Mouse (Mus musculus) liver, embryonic 13.5 days (tissue): Measurements from ENCODE around the gene Senp1. TPM values are rescaled to one million over a fixed set of nuclear protein-coding genes. Genes with fewer than 3 reads are reported as not detected.

Experiments used
- ATAC-seq: fragments of 200-750 bp; cut with Nextera tagmentation; 2 replicates; pipeline ENCODE4 v1.8.0; 2017; ENCODE audit warnings: low read depth, mild to moderate bottlenecking, moderate number of reproducible peaks, moderate library complexity
- DNase-seq: peaks from one replicate; pipeline ENCODE4 v3.0.0; 2022
- H3K27ac ChIP-seq: fragments of 300-500 bp; sonication (generic); 2 replicates; pipeline ENCODE4 v1.5.1; 2015; ENCODE audit warnings: moderate library complexity, mild to moderate bottlenecking, inconsistent platforms
- H3K27me3 ChIP-seq: fragments of 300-500 bp; sonication (generic); 2 replicates; pipeline ENCODE4 v1.6.1; 2015; ENCODE audit warnings: mild to moderate bottlenecking, inconsistent platforms
- H3K36me3 ChIP-seq: fragments of 300-500 bp; sonication (generic); 2 replicates; pipeline ENCODE4 v1.6.1; 2015; ENCODE audit warnings: mild to moderate bottlenecking, inconsistent platforms
- H3K4me1 ChIP-seq: fragments of 300-500 bp; sonication (generic); replicated peaks from 2 replicates; pipeline ENCODE4 v1.6.1; 2015; ENCODE audit warnings: inconsistent platforms
- H3K4me2 ChIP-seq: fragments of 300-500 bp; sonication (generic); 2 replicates; pipeline ENCODE4 v1.6.1; 2015; ENCODE audit warnings: inconsistent platforms, mild to moderate bottlenecking, moderate library complexity
- H3K4me3 ChIP-seq: fragments of 300-500 bp; sonication (generic); replicated peaks from 2 replicates; pipeline ENCODE4 v1.5.1; 2015; ENCODE audit warnings: mild to moderate bottlenecking, inconsistent platforms
- H3K9ac ChIP-seq: fragments of 300-500 bp; sonication (generic); 2 replicates; pipeline ENCODE4 v1.6.1; 2015; ENCODE audit warnings: mild to moderate bottlenecking, inconsistent platforms
- H3K9me3 ChIP-seq: fragments of 300-500 bp; sonication (generic); replicated peaks from 2 replicates; pipeline ENCODE4 v1.6.1; 2016; ENCODE audit warnings: inconsistent platforms
- WGBS: fragments of 180-500 bp; shearing (Covaris S2); methylation state at CpG from one replicate; pipeline ENCODE4 v1.1.7; 2015; ENCODE audit not compliant: insufficient replicate concordance; 5-methylcytosine and 5-hydroxymethylcytosine counted together
- polyA plus RNA-seq: library from polyadenylated mRNA; unstranded; fragments of >200 nt; fragmentation: Nextera tagmentation; extraction: Ambion mirVana; gene quantifications from 2 replicates; pipeline ENCODE4 v1.2.1, GENCODE M21; 2015

Gene Senp1
- polyA plus RNA-seq, 1 experiment from 2014 or later: 17.1 TPM

DNA sequence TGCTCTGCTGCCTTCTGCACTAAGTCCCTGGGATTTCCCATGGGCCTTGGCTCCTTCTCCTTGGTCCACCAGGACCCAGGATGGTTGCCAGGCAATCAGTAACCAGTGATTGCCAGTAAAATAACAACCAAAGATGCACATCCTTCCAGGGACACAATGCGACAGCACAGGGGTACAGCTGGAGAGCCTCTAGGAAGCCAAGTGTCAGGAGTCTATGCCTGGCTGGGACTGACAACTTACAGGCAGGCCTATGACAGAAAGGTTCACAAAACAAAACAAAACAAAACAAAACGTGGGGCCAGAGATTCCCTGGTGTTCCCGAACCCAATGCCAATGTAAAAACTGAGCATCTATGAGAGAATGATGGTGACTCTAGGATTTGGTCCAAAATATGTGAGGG is 74.5 kb downstream of the Senp1 start:
- H3K27ac ChIP-seq: no peak overlapping the region
- ATAC-seq: no peak
- H3K36me3 ChIP-seq: no peaks in the 10 kb centered on the region
- no peak overlapping the region for H3K4me2 ChIP-seq
- H3K27me3 ChIP-seq: 0 out of 2 replicates have a peak, but pooled peaks cover 1% of the 10 kb centered on the region
- no peak overlapping the region for H3K9ac ChIP-seq
- no peaks in the 10 kb centered on the region for H3K4me1 ChIP-seq
- 57% methylated on average over 3 of the region's 3 CpGs for WGBS
- no peak overlapping the region for H3K4me3 ChIP-seq
- no peaks in the 10 kb centered on the region for H3K9me3 ChIP-seq
- no peak for DNase-seq

DNA sequence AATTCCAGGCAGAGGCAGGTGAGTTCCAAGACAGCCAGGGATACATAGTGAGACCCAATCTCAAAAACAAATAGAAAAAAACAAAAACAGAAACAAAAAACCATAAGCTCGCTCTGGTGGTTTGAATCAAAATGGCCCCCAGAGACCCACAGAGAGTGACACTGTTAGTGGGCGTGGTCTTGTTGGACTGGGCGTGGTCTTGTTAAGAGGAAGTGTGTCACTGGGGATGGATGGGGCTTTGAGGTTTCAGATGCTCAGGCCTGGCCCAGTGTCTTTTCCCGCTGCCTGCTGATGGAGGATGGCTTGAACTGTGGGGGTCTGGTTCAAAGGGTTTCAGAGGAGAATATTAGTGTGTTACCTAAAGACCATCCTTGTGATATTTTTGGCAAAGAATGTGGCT is 75.6 kb downstream of the Senp1 start:
- no peaks in the 10 kb centered on the region for H3K4me1 ChIP-seq
- H3K4me2 ChIP-seq: no peak overlapping the region
- no peaks in the 10 kb centered on the region for H3K27me3 ChIP-seq
- DNase-seq (no peak), ATAC-seq (no peak)
- no peak overlapping the region for H3K27ac ChIP-seq
- no peaks in the 10 kb centered on the region for H3K36me3 ChIP-seq
- no peak overlapping the region for H3K4me3 ChIP-seq
- 46% methylated on average over 4 of the region's 4 CpGs for WGBS
- no peaks in the 10 kb centered on the region for H3K9me3 ChIP-seq
- no peak overlapping the region for H3K9ac ChIP-seq

DNA sequence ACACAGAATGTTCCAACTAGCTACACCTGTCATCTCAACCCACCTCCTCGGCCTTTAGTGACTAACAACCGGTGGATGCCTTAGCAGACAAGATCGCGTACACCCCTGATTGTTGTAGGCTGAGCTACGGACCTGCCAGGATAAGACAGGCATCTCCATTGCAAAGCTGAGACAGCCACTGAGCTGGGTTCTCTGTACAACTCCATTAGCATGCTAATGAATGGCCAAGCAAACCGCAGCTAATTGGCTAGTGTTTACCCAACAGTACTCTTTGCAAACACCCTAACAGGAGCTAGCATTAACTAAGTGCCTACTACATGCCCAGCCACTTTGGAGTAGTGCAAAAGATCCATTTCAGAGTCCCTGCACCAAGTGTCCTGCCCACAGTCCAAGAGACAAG is 80.7 kb downstream of the Senp1 start:
- H3K27me3 ChIP-seq: peaks cover 38% of the 10 kb centered on the region
- ATAC-seq: no peak
- H3K9me3 ChIP-seq: no peaks in the 10 kb centered on the region
- H3K4me1 ChIP-seq: no peaks in the 10 kb centered on the region
- no peak overlapping the region for H3K27ac ChIP-seq
- H3K4me3 ChIP-seq: no peak overlapping the region
- no peak overlapping the region for H3K4me2 ChIP-seq
- no peak for DNase-seq
- no peak overlapping the region for H3K9ac ChIP-seq
- no peaks in the 10 kb centered on the region for H3K36me3 ChIP-seq
- 65% methylated on average over 6 of the region's 6 CpGs for WGBS

DNA sequence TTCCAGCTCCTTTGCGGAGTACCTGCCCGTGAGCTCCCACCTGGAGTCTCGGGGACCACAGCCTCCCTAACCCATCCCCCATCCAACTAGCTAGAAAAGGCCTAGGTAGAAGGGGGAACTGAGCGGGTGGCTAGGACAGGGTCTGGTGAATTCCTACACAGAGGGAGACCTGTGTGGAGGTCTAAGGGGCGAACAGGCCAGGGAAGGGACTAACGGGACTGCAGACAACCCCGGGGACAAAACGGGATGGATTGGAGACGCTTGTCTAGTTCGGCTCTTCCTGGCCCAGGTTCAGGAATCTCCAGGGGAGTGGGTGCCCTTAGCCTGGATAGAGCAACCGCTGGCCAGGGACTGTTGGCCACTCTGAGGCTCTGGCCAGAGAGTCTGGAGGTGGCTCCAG is 88.4 kb downstream of the Senp1 start:
- no peak overlapping the region for H3K4me3 ChIP-seq
- no peaks in the 10 kb centered on the region for H3K9me3 ChIP-seq
- WGBS: 7% methylated on average over 11 of the region's 11 CpGs
- H3K4me1 ChIP-seq: peaks cover 13% of the 10 kb centered on the region
- H3K27ac ChIP-seq: no peak overlapping the region
- no peak overlapping the region for H3K9ac ChIP-seq
- H3K4me2 ChIP-seq: no peak overlapping the region
- peaks cover 100% of the 10 kb centered on the region for H3K27me3 ChIP-seq
- DNase-seq: no peak
- H3K36me3 ChIP-seq: no peaks in the 10 kb centered on the region
- ATAC-seq: no peak

DNA sequence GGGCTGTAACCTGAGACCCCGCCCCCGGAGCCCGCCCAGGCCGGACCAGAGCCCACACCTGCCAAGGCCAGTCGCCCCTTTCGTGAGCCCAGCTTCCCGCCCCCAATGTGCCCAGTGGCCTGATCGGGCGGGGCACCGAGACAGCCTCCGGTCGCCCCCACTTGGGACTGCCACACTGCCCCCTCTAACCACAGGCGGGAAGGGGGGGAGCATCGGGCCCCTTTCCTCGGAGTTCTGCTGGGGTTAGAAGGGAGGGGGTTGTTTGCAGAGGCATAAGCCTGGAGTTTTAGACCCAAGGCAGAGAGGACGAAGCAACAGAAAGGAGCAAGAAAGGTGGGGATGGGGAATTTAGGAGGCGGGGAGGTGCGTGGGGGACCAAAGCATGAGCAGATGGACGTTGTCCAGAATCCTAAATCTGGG is 88.8 kb downstream of the Senp1 start:
- Histone ChIP-seq H3K27me3 (peaks cover 100% of the 10 kb centered on the region), H3K36me3 (no peaks in the 10 kb centered on the region)
- WGBS: 3% methylated on average over 19 of the region's 19 CpGs

DNA sequence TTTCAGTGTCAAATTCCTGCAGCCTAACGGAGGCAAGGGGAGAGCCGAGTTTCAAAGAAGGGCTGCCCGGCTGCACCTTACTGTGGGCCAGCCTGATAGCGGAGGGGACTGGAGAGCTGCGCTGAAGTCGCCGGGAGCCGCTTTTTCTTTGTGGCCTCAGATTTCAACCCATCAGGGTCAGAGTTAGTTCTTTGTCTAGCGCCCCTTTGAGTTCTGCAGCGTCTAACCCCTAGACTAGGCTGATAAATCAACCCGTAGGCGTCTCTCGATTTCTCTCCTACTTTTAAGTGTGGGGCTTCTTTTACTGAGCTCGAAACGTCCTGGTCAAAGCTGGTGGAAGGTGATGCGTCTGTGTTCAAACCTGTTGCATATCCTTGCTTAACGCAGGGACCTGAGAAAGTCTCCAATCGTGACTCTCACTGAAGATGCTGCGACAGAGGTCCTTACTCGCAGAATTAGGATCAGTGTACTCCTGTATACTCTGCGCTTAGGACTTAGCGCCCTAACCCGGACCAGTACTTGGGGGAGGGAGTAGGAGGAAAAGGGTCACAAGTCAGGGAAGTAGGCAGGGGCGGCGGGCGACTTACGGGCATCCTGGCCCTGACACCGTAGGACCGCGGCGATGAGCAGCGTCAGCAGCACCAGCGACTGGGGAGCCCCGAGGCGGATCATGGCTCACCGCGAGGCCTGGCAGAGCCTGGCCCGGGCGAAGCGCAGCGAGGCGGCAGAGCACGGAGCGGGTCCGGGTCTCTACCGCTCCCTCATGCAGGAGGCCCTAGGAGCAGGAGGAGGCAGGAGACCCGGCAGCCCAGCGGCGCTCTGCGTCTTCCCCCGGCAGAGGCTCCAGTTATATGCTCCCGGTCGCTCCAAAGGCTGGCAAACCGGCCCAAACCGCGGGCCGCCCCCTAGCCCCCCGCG is 89.5 kb downstream of the Senp1 start, which contains the start of gene Col2a1:
Gene Col2a1 (minus strand): TSS at position 874 of the 918 bp plus-strand sequence.
- H3K9ac ChIP-seq: no peak within 1 kb of the TSS
- peak within 1 kb of the TSS; percentile 42 for H3K4me2 ChIP-seq
- H3K27ac ChIP-seq: no peak within 1 kb of the TSS
- peaks cover 100% of the 10 kb centered on the region for H3K27me3 ChIP-seq
- peak within 1 kb of the TSS; percentile 23 for H3K4me3 ChIP-seq
- H3K4me1 ChIP-seq: peaks cover 13% of the 10 kb centered on the region
- H3K9me3 ChIP-seq: no peaks in the 10 kb centered on the region
- no peaks in the 10 kb centered on the region for H3K36me3 ChIP-seq
- DNase-seq: no peak
- WGBS: 2% methylated on average over 58 of the region's 59 CpGs
- ATAC-seq: no peak

More for the DNA sequence above, 88.8 kb downstream of the Senp1 start:
- H3K4me3 ChIP-seq: peak overlapping the region; percentile 23
- H3K9ac ChIP-seq: no peak overlapping the region
- DNase-seq (no peak), ATAC-seq (no peak)
- no peaks in the 10 kb centered on the region for H3K9me3 ChIP-seq
- H3K4me2 ChIP-seq: peak overlapping the region; percentile 42
- H3K4me1 ChIP-seq: peaks cover 13% of the 10 kb centered on the region
- no peak overlapping the region for H3K27ac ChIP-seq

DNA sequence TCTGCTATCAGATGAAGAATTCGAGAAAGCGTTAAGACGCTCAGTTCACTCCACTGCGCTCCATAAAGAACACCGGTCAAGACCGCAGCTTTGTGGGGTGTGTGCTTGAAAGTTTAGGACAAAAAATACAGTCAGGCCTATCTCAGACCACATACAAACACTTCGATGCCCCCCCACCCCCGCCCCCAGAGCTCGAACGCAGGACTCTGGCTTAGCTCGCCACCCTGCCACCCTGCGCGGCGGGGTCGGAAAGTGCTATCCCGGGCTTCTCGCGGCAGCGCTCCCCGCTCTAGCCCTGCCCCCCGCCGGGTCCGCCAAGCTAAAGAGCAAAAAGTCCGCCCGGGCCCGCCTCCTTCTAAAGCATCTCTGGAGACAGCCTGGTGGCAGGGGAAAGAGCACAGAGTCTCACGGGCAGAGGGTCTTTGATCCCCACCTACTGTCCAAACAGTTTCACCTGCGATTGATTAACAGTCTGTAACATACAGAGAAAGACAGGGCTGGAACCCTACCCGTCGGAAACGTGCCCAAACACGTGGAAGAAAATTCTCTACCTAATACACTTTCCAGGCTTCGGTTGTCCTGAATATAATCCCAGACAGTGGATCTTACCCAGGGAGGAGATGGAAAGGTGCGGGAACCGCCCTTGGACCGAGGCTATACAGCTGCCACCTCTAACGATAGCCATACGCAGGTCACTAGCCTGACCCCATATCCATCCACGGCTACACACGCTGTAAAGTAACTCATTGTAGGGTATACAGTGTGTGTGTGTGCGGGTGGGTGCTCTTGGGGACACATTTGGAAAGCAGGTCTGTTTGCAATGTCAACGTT is 90.3 kb downstream of the Senp1 start:
- Histone ChIP-seq H3K36me3 (no peaks in the 10 kb centered on the region), H3K27me3 (peaks cover 100% of the 10 kb centered on the region), H3K4me1 (peaks cover 13% of the 10 kb centered on the region), H3K27ac (no peak overlapping the region), H3K9me3 (no peaks in the 10 kb centered on the region), H3K9ac (no peak overlapping the region), H3K4me3 (no peak overlapping the region), H3K4me2 (peak overlapping the region; percentile 14; the same call in 1 of the 2 replicates)
- DNase-seq (no peak), ATAC-seq (no peak)
- WGBS: 3% methylated on average over 42 of the region's 42 CpGs

DNA sequence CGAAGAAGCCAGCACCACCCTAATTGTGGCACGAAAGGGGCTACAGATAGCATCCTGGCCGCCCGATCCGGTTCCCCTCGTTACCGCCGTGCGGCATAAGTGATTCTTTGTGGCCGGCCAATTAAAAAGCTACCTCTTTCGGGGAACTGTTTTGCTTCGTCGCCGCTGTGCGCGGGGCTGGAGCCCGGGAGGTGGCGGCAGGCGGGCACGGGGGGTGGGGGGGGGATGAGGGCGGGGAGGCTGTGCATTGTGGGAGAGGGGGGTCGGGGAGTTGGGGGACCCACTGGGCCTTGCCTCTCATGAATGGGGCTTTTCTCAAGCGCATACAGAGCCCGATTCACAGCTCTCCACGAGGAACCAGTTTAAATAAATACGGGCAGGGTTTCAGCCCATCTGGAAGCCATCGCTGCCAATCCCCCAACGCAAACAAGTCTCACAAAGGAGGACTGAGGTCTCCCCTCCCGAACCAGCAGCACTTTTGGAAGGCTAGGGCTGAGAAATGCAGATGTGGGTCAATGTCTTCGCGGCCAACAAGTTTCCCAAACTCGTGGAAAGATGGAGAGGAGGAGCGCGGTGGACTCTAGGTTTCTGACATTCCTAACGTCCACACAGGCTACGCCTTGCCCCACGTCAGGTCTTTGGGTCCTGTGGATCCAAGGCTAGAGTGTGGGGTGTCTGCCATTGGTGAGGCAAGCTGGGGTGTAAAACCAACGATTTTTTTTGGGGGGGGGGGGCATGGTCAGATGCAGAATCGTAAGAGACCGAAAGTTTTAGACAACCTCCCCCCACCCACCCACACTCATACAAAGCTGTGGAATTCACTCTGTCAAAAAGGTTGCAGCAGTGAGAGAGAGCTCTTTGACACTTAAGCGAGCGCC is 91.2 kb downstream of the Senp1 start:
- WGBS: 1% methylated on average over 42 of the region's 42 CpGs
- no peak for ATAC-seq

DNA sequence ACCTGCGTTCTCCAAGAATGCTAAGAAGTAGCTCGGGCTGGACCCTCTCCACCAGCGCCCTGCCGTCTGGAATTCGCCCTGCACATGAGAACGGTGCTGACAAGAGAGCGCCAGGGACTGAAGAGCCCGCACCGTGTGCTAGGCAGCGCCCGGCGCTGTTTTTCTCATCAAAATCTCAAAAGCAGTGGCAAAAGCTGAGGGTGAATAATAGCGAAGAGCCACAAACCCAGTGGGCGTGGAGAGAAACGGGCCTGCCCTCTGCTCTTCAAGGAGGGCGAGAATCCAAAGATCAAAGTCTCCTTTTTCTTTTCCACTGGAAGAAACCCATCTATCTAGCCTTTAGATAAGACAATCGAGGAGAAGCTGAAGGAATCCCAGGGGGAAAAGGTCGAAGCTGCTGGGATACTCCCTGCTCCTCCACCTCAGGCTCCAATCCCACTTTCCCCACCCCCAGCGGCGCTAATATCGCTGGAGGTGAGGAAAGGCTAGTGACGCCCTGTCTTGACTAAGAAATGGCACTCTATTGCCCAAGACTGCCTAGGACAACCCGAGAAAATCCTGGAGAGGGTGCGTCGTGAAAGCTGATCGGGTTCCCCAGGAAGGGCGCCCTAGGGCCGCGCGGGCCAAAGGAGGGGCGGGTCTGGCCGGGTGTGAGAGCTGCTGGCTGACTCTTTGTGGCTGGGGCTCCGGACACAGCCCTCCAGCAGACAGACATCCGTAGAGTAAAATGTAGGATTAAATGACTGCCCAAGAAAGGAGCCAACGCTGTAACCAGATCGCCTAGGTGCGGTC is 92.0 kb downstream of the Senp1 start:
- Histone ChIP-seq H3K27me3 (peaks cover 99% of the 10 kb centered on the region), H3K9ac (no peak overlapping the region), H3K9me3 (no peaks in the 10 kb centered on the region), H3K4me3 (peak overlapping the region; percentile 13; the same call in 1 of the 2 replicates), H3K4me1 (peaks cover 13% of the 10 kb centered on the region), H3K27ac (no peak overlapping the region), H3K4me2 (peak overlapping the region; percentile 5; the same call in 1 of the 2 replicates), H3K36me3 (no peaks in the 10 kb centered on the region)
- 2% methylated on average over 37 of the region's 37 CpGs for WGBS
- DNase-seq: no peak
- no peak for ATAC-seq

More for the DNA sequence above, 91.2 kb downstream of the Senp1 start:
- Histone ChIP-seq H3K4me3 (peak overlapping the region; percentile 13; the same call in 1 of the 2 replicates), H3K27me3 (peaks cover 100% of the 10 kb centered on the region), H3K4me1 (peaks cover 13% of the 10 kb centered on the region), H3K36me3 (no peaks in the 10 kb centered on the region), H3K9me3 (no peaks in the 10 kb centered on the region), H3K9ac (no peak overlapping the region), H3K27ac (no peak overlapping the region), H3K4me2 (peak overlapping the region; percentile 14; the same call in 1 of the 2 replicates)
- DNase-seq: no peak

DNA sequence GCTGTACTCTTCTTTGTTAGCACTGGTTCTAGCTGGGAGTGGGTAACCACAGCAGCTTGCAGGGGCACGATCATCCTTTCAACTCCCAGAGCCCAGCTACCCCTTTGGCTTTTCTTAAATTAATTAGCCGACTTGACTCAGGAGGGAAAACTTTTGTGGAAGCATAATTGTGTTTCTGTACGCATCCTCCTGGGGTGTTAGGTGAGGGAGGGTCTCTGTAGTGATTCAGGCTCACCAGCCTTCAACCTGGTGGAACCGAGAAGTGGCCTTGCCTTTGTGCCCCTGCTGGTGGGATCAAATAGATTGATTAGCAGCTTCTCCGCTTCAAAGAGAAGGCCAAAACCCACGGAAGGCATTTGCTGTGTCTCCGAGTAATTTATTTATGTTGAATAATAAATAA is 93.6 kb downstream of the Senp1 start:
- Histone ChIP-seq H3K27ac (no peak overlapping the region), H3K36me3 (no peaks in the 10 kb centered on the region), H3K4me3 (no peak overlapping the region), H3K4me2 (no peak overlapping the region), H3K9me3 (no peaks in the 10 kb centered on the region), H3K27me3 (peaks cover 94% of the 10 kb centered on the region), H3K9ac (no peak overlapping the region), H3K4me1 (peaks cover 13% of the 10 kb centered on the region)
- DNase-seq (no peak), ATAC-seq (no peak)
- WGBS: 4% methylated on average over 7 of the region's 7 CpGs
